Mouse (Mus musculus) midbrain, embryonic 16.5 days (tissue): ENCODE results near the gene Ctxn1. TPM values are rescaled to one million over a fixed set of nuclear protein-coding genes. Genes with fewer than 3 reads are reported as not detected.

Experiments
- ATAC-seq: fragments of 200-750 bp; cut with Nextera tagmentation; 2 replicates; pipeline ENCODE4 v1.8.0; 2017; ENCODE audit warnings: moderate TSS enrichment
- H3K27ac ChIP-seq: fragments of 300-500 bp; sonication (generic); 2 replicates; pipeline ENCODE4 v1.5.1; 2014; ENCODE audit warnings: mild to moderate bottlenecking, low read length, mixed read lengths
- H3K27me3 ChIP-seq: fragments of 300-500 bp; sonication (generic); 2 replicates; pipeline ENCODE4 v1.6.1; 2014; ENCODE audit warnings: low read depth, low read length, mixed read lengths; ENCODE audit not compliant: control insufficient read depth, insufficient read depth
- H3K36me3 ChIP-seq: fragments of 300-500 bp; sonication (generic); 2 replicates; pipeline ENCODE4 v1.6.1; 2014; ENCODE audit warnings: mild to moderate bottlenecking, low read length, moderate library complexity, mixed read lengths; ENCODE audit not compliant: control insufficient read depth, insufficient read depth
- H3K4me1 ChIP-seq: fragments of 300-500 bp; sonication (generic); 2 replicates; pipeline ENCODE4 v1.6.1; 2014; ENCODE audit warnings: mild to moderate bottlenecking, low read length, mixed read lengths; ENCODE audit not compliant: control insufficient read depth, insufficient read depth
- H3K4me2 ChIP-seq: fragments of 300-500 bp; sonication (generic); 2 replicates; pipeline ENCODE4 v1.6.1; 2014; ENCODE audit warnings: mild to moderate bottlenecking, low read length, mixed read lengths
- H3K4me3 ChIP-seq: fragments of 300-500 bp; sonication (generic); 2 replicates; pipeline ENCODE4 v1.5.1; 2014; ENCODE audit warnings: low read depth, mild to moderate bottlenecking, low read length, moderate library complexity, mixed read lengths
- H3K9ac ChIP-seq: fragments of 300-500 bp; sonication (generic); 2 replicates; pipeline ENCODE4 v1.6.1; 2014; ENCODE audit warnings: low read depth, low read length, mixed read lengths
- H3K9me3 ChIP-seq: fragments of 300-500 bp; sonication (generic); replicated peaks from 2 replicates; pipeline ENCODE4 v1.6.1; 2014; ENCODE audit warnings: mild to moderate bottlenecking, low read length, mixed read lengths; ENCODE audit not compliant: control insufficient read depth, poor library complexity, severe bottlenecking
- WGBS: fragments of 180-500 bp; shearing (Covaris S2); extraction: QIAGEN DNeasy Blood & Tissue Kit; methylation state at CpG from one replicate; pipeline ENCODE4 v1.1.7; 2014; 5-methylcytosine and 5-hydroxymethylcytosine counted together
- polyA plus RNA-seq: library from polyadenylated mRNA; unstranded; fragments of >200 nt; fragmentation: Nextera tagmentation; extraction: Ambion mirVana; gene quantifications from 2 replicates; pipeline ENCODE4 v1.2.1, GENCODE M21; 2015

Gene Ctxn1
- polyA plus RNA-seq, result 258 and 267 TPM in 2 replicates

- peak within 1 kb of the TSS; percentile 96 for H3K9ac ChIP-seq
- peaks cover 10% of the 10 kb centered on the region; the same call in 1 of the 2 replicates for H3K36me3 ChIP-seq
- peak; percentile 88 for ATAC-seq
- 6% methylated on average over 26 of the region's 33 CpGs for WGBS
- peak within 1 kb of the TSS; percentile 97 for H3K27ac ChIP-seq
- H3K9me3 ChIP-seq, result no peaks in the 10 kb centered on the region
- peak within 1 kb of the TSS; percentile 73 for H3K4me2 ChIP-seq
- no peaks in the 10 kb centered on the region for H3K27me3 ChIP-seq
- peaks cover 28% of the 10 kb centered on the region for H3K4me1 ChIP-seq
- H3K4me3 ChIP-seq, result peak within 1 kb of the TSS; percentile 87
Measured at GRCm38 (mm10) chr8:4259125-4259804, at the start of gene Ctxn1. TSS of gene Ctxn1 (minus strand) at chr8:4259274.

- Histone ChIP-seq H3K27ac (no peak overlapping the region), H3K4me1 (no peaks in the 10 kb centered on the region), H3K4me3 (no peak overlapping the region), H3K27me3 (no peaks in the 10 kb centered on the region), H3K9me3 (no peaks in the 10 kb centered on the region), H3K9ac (no peak overlapping the region), H3K36me3 (peaks cover 37% of the 10 kb centered on the region), H3K4me2 (no peak overlapping the region)
- WGBS, result 90% methylated on average over 2 of the region's 2 CpGs
- no peak for ATAC-seq
Measured at GRCm38 (mm10) chr8:4305838-4306237, 46.8 kb upstream of the Ctxn1 start.

- H3K27ac ChIP-seq, result no peak overlapping the region
- H3K4me3 ChIP-seq, result no peak overlapping the region
- ATAC-seq, result no peak
- no peak overlapping the region for H3K4me2 ChIP-seq
- H3K27me3 ChIP-seq, result no peaks in the 10 kb centered on the region
- H3K4me1 ChIP-seq, result no peaks in the 10 kb centered on the region
- no peaks in the 10 kb centered on the region for H3K9me3 ChIP-seq
- H3K36me3 ChIP-seq, result peaks cover 35% of the 10 kb centered on the region
- no peak overlapping the region for H3K9ac ChIP-seq
- WGBS, result 79% methylated on average over 3 of the region's 3 CpGs
Measured at GRCm38 (mm10) chr8:4304124-4304547, 45.1 kb upstream of the Ctxn1 start.

- no peak overlapping the region for H3K4me2 ChIP-seq
- H3K27me3 ChIP-seq, result no peaks in the 10 kb centered on the region
- H3K27ac ChIP-seq, result no peak overlapping the region
- no peaks in the 10 kb centered on the region for H3K4me1 ChIP-seq
- no peak for ATAC-seq
- no peak overlapping the region for H3K9ac ChIP-seq
- no peaks in the 10 kb centered on the region for H3K9me3 ChIP-seq
- peaks cover 29% of the 10 kb centered on the region for H3K36me3 ChIP-seq
- 94% methylated on average over 4 of the region's 4 CpGs for WGBS
- no peak overlapping the region for H3K4me3 ChIP-seq
Measured at GRCm38 (mm10) chr8:4297822-4298221, 38.7 kb upstream of the Ctxn1 start.

- Histone ChIP-seq H3K27me3 (no peaks in the 10 kb centered on the region), H3K9me3 (no peaks in the 10 kb centered on the region), H3K4me3 (no peak overlapping the region), H3K4me1 (no peaks in the 10 kb centered on the region), H3K9ac (no peak overlapping the region), H3K4me2 (no peak overlapping the region), H3K27ac (no peak overlapping the region), H3K36me3 (peaks cover 20% of the 10 kb centered on the region)
- ATAC-seq, result no peak
- WGBS, result 95% methylated on average over 5 of the region's 5 CpGs
Measured at GRCm38 (mm10) chr8:4292738-4293137, 33.7 kb upstream of the Ctxn1 start.

- Histone ChIP-seq H3K36me3 (peaks cover 16% of the 10 kb centered on the region), H3K4me1 (peaks cover 11% of the 10 kb centered on the region), H3K4me2 (peak overlapping the region; percentile 56), H3K27me3 (no peaks in the 10 kb centered on the region), H3K4me3 (peak overlapping the region; percentile 66), H3K9ac (peak overlapping the region; percentile 74), H3K27ac (peak overlapping the region; percentile 81), H3K9me3 (no peaks in the 10 kb centered on the region)
- WGBS, result 24% methylated on average over 9 of the region's 9 CpGs
- ATAC-seq, result no peak
Measured at GRCm38 (mm10) chr8:4276111-4276465, 17.0 kb upstream of the Ctxn1 start.

- Histone ChIP-seq H3K9me3 (no peaks in the 10 kb centered on the region), H3K4me1 (peaks cover 11% of the 10 kb centered on the region), H3K36me3 (peaks cover 16% of the 10 kb centered on the region), H3K4me2 (peak within 1 kb of the TSS; percentile 67), H3K27me3 (no peaks in the 10 kb centered on the region), H3K9ac (peak within 1 kb of the TSS; percentile 74), H3K27ac (peak within 1 kb of the TSS; percentile 81), H3K4me3 (peak within 1 kb of the TSS; percentile 66)
- under 1% methylated on average over 38 of the region's 39 CpGs for WGBS
- ATAC-seq, result peak; percentile 97
Measured at GRCm38 (mm10) chr8:4275275-4276110, 16.4 kb upstream of the Ctxn1 start, which contains the start of gene Timm44. TSS of gene Timm44 (minus strand) at chr8:4275913.

- 88% methylated on average over 6 of the region's 6 CpGs for WGBS
- no peaks in the 10 kb centered on the region for H3K27me3 ChIP-seq
- no peak overlapping the region for H3K27ac ChIP-seq
- peaks cover 2% of the 10 kb centered on the region; the same call in 1 of the 2 replicates for H3K4me1 ChIP-seq
- H3K9me3 ChIP-seq, result no peaks in the 10 kb centered on the region
- no peak for ATAC-seq
- H3K4me2 ChIP-seq, result no peak overlapping the region
- H3K9ac ChIP-seq, result no peak overlapping the region
- peaks cover 41% of the 10 kb centered on the region for H3K36me3 ChIP-seq
- H3K4me3 ChIP-seq, result no peak overlapping the region
Measured at GRCm38 (mm10) chr8:4269609-4270008, 10.5 kb upstream of the Ctxn1 start.

GRCm38 (mm10) chr8:4267627-4268026, 8.6 kb upstream of the Ctxn1 start:
- Histone ChIP-seq H3K27me3 (no peaks in the 10 kb centered on the region), H3K27ac (no peak overlapping the region), H3K9ac (no peak overlapping the region), H3K4me1 (no peaks in the 10 kb centered on the region), H3K9me3 (no peaks in the 10 kb centered on the region), H3K36me3 (peaks cover 31% of the 10 kb centered on the region), H3K4me2 (no peak overlapping the region), H3K4me3 (no peak overlapping the region)
- no peak for ATAC-seq
- WGBS, result 73% methylated on average over 15 of the region's 15 CpGs
